Mouse (Mus musculus) embryonic facial prominence, embryonic 10.5 days (tissue): ENCODE measurements around the gene Sptbn4. TPM values are rescaled to one million over a fixed set of nuclear protein-coding genes. Genes with fewer than 3 reads are reported as not detected.

Experiments used
- DNase-seq: peaks from one replicate; pipeline ENCODE4 v3.0.0-alpha.2; 2017; ENCODE audit warnings: low spot score
- H3K27ac ChIP-seq: fragments of 300-500 bp; sonication (generic); replicated peaks from 2 replicates; pipeline ENCODE4 v1.5.1; 2016; ENCODE audit warnings: mild to moderate bottlenecking
- H3K27me3 ChIP-seq: fragments of 300-500 bp; sonication (generic); replicated peaks from 2 replicates; pipeline ENCODE4 v1.6.1; 2016; ENCODE audit warnings: low read depth, mild to moderate bottlenecking; ENCODE audit not compliant: poor library complexity, severe bottlenecking
- H3K36me3 ChIP-seq: fragments of 300-500 bp; sonication (generic); replicated peaks from 2 replicates; pipeline ENCODE4 v1.6.1; 2016; ENCODE audit warnings: mild to moderate bottlenecking, moderate library complexity
- H3K4me1 ChIP-seq: fragments of 300-500 bp; sonication (generic); 2 replicates; pipeline ENCODE4 v1.6.1; 2016
- H3K4me3 ChIP-seq: fragments of 300-500 bp; sonication (generic); 2 replicates; pipeline ENCODE4 v1.5.1; 2016; ENCODE audit warnings: mild to moderate bottlenecking, moderate library complexity
- H3K9me3 ChIP-seq: fragments of 300-500 bp; sonication (generic); 2 replicates; pipeline ENCODE4 v1.6.1; 2016; ENCODE audit warnings: mild to moderate bottlenecking
- WGBS: fragments of 180-500 bp; shearing (Covaris S2); methylation state at CpG from one replicate; pipeline ENCODE4 v1.1.7; 2016; 5-methylcytosine and 5-hydroxymethylcytosine counted together
- polyA plus RNA-seq: library from polyadenylated mRNA; unstranded; fragments of >200 nt; fragmentation: Nextera tagmentation; extraction: Ambion mirVana; gene quantifications from 2 replicates; pipeline ENCODE4 v1.2.1, GENCODE M21; 2016

The Sptbn4 gene
- polyA plus RNA-seq, 1 experiment from 2014 or later: 0.35 TPM

DNA sequence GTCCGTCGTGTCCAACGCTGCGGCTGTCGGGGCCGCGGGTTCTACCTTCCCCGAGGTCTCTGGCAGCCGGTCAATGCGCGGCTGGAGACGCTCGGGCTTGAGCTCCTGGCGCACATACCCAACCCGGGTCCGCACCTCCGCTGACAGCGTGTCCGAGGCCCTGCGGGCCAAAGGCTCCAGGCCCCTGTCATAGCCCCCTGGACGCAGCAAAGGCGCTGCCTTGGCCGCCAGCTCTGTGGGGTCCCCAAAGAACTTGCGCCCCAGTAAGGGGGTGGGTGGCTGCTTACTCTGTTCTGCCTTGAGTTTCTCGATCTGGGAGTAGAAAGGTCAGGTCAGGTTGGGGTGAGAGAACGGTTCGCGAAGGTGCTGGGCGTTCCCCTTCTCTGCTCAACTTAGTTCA lies 83.1 kb downstream of the Sptbn4 start:
- Histone ChIP-seq H3K4me3 (peak overlapping the region; percentile 35), H3K27ac (no peak overlapping the region), H3K9me3 (peaks cover 1% of the 10 kb centered on the region; the same call in 1 of the 2 replicates), H3K36me3 (no peaks in the 10 kb centered on the region), H3K27me3 (peaks cover 81% of the 10 kb centered on the region), H3K4me1 (peaks cover 36% of the 10 kb centered on the region)
- WGBS: 3% methylated on average over 29 of the region's 29 CpGs
- DNase-seq: no peak

DNA sequence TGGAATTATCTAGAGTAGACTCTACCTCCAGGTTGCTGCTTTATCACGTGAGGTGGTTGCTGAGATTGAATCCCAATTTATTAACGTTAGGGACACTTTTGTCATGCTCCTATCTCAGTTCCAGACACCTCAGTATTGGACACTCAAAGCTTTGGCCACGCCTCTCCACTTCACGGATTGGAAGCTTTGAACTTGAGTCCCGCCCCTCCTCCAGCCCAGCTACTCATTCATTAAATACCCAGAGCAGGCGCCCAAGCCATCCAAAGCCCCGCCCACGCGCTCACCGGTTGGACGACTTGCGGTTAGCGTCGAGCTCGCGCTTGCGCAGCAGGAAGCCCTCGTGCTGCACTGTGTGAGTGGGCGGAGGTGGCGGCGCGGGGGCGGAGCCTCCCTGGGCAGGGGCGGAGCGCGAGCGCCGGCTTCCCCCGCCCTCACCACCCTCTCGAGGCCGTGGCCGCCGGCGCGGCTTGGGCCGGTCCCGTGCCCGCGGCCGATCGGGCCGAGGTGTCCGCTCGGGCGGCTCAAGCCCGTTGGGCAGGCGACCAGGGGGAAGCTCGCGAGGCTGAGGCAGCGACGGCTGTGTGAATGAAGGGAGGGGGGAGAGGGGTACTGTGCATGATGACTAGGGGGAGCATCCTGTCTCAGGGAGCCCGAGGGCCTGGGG lies 86.1 kb downstream of the Sptbn4 start:
- peak overlapping the region; percentile 59 for H3K4me3 ChIP-seq
- 0 out of 2 replicates have a peak, but pooled peaks cover 5% of the 10 kb centered on the region for H3K9me3 ChIP-seq
- under 1% methylated on average over 52 of the region's 52 CpGs for WGBS
- peak overlapping the region; percentile 63 for H3K27ac ChIP-seq
- peak; percentile 100 for DNase-seq
- H3K36me3 ChIP-seq: no peaks in the 10 kb centered on the region
- H3K4me1 ChIP-seq: peaks cover 40% of the 10 kb centered on the region
- peaks cover 73% of the 10 kb centered on the region for H3K27me3 ChIP-seq

DNA sequence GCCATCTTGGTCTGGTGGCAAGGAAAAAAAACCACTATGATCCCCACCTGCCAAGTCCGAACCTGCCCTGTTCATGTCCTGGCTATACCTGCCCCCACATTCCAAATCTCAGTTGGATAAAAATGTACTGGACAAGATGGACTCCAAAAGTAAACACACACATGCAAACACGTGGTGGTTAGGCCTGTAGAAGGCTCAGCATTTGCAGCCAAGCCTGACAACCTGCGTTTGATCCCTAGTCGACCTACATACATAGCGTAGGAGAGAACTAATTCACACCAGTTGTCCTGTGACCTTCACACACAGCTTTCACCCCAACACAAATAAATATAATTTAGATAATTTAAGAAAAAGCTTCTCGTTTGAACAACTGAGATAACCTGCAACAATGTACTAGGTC lies 86.7 kb downstream of the Sptbn4 start:
- no peak for DNase-seq
- Histone ChIP-seq H3K27me3 (peaks cover 69% of the 10 kb centered on the region), H3K27ac (no peak overlapping the region; the same call in 1 of the 2 replicates), H3K9me3 (0 out of 2 replicates have a peak, but pooled peaks cover 5% of the 10 kb centered on the region), H3K4me1 (peaks cover 43% of the 10 kb centered on the region), H3K36me3 (no peaks in the 10 kb centered on the region), H3K4me3 (peak overlapping the region; percentile 59)
- 48% methylated on average over 6 of the region's 6 CpGs for WGBS

DNA sequence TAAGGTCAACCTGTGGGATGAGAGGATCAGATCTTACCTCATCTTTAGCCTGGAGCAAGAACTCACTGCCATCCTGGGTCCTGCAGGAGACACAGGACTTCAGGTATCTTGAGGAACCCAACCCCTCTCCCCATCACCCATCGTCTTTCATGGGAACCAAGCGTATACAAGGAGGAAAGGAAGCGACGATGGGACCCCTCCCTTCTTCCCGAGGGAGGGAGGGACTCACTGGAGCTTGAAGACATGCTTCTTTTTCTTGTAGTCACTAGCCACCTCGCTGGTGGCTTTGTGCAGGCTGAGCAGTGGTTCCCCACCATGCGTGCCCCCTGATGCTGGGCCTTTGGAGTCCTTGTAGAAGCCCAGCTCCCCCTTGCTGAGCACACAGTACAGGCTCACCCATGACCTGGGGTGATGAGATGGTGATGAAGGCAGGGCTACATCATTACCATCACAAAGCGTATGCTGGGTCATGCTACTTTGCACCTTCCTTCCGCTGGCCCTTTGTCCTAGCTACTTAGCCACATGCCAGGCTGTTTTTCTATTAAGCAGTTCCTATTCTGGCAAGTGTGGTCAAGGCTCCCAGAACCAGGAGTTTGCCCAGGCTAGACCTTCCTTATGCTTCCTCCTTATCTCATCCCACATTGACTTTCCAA lies 87.7 kb downstream of the Sptbn4 start:
- Histone ChIP-seq H3K4me3 (no peak overlapping the region), H3K4me1 (peaks cover 50% of the 10 kb centered on the region), H3K27ac (no peak overlapping the region), H3K27me3 (peaks cover 60% of the 10 kb centered on the region), H3K9me3 (0 out of 2 replicates have a peak, but pooled peaks cover 5% of the 10 kb centered on the region), H3K36me3 (no peaks in the 10 kb centered on the region)
- WGBS: 86% methylated on average over 9 of the region's 9 CpGs
- DNase-seq: no peak

DNA sequence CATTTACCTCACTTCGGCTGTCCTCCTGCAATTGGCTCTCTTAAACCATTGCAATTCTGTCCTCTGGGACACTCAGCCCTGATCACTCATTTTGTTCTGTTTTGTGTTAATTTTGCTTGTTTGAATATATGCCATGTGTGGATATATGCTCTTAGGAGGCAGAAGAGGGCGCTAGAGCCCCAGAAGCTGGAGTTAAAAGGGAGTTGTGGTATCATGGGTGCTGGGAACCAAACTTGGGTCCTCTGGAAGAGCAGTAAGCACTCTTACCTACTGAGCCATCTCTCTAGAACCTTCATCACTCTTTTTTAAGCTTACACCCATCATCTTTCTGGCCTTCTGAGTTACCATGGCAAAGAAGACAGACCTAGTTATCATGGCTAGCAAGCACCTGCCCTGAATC lies 88.3 kb downstream of the Sptbn4 start:
- Histone ChIP-seq H3K4me3 (no peak overlapping the region), H3K36me3 (no peaks in the 10 kb centered on the region), H3K4me1 (peaks cover 51% of the 10 kb centered on the region), H3K27ac (no peak overlapping the region), H3K9me3 (0 out of 2 replicates have a peak, but pooled peaks cover 5% of the 10 kb centered on the region), H3K27me3 (peaks cover 53% of the 10 kb centered on the region)
- 65% methylated on average over 2 of the region's 2 CpGs for WGBS
- no peak for DNase-seq

DNA sequence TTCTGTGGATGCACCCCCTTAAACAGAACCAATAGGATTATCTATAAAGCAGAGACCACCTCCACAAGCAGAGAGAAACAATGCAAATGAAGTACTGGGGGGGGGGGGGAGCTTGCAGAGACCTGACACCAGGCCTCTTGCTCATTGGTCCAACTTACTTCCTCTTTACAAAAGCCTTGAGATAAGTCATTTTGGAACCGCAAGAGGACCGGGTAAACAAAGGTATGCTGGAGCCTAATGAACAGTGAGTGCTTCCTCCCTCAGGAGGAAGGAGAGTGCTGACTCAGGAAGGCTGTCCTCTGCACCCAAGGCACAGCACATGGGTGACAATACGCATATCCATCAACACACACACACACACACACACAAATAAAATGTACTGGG lies 89.9 kb downstream of the Sptbn4 start:
- Histone ChIP-seq H3K27me3 (peaks cover 37% of the 10 kb centered on the region), H3K36me3 (peaks cover 12% of the 10 kb centered on the region), H3K4me3 (peak overlapping the region; percentile 81), H3K9me3 (0 out of 2 replicates have a peak, but pooled peaks cover 5% of the 10 kb centered on the region), H3K4me1 (peaks cover 48% of the 10 kb centered on the region), H3K27ac (peak overlapping the region; percentile 81; the same call in 1 of the 2 replicates)
- 20% methylated on average over 3 of the region's 3 CpGs for WGBS
- DNase-seq: no peak

DNA sequence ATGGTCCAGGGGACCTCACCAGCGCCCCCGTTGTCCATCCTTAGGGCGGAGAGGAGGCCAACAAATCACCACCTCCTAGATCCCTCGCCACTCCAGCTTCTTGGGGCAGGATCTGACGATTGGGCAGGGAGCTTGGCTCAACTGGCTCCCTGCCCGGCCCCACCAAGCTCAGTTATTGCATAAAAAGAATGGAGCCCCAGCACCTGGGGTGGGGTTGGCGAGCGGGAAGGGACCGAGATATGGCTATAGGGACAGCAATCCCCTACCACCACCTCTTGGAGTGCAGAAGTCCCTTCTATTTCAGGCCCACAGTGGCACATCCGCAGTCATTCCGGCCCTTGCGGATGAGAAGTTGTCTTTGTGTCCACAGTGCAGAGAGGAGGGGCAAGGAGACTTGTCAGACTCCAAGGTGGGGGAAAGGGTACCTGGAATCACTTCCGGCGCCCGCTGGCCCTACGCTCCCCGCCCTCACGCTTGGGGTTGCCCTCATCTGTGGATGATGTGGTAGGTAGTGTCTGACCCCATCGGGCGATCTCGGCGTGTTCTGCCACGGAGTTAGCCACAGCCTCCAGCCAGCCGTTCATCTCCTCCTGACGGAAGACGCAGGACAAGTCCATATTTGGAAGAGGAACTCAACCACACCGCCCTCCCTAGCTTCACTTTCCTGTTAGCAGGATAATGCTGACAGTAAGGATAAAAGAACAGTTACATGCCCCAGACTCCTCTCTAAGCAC lies 90.5 kb downstream of the Sptbn4 start, which contains the start of gene Gm20479:
Gm20479 (minus strand) TSS at position 559 of the 734 bp plus-strand sequence.
- DNase-seq: no peak
- Histone ChIP-seq H3K4me1 (peaks cover 46% of the 10 kb centered on the region), H3K4me3 (peak within 1 kb of the TSS; percentile 81), H3K36me3 (peaks cover 17% of the 10 kb centered on the region), H3K9me3 (0 out of 2 replicates have a peak, but pooled peaks cover 5% of the 10 kb centered on the region), H3K27ac (peak within 1 kb of the TSS; percentile 81), H3K27me3 (peaks cover 31% of the 10 kb centered on the region)
- 4% methylated on average over 27 of the region's 27 CpGs for WGBS

DNA sequence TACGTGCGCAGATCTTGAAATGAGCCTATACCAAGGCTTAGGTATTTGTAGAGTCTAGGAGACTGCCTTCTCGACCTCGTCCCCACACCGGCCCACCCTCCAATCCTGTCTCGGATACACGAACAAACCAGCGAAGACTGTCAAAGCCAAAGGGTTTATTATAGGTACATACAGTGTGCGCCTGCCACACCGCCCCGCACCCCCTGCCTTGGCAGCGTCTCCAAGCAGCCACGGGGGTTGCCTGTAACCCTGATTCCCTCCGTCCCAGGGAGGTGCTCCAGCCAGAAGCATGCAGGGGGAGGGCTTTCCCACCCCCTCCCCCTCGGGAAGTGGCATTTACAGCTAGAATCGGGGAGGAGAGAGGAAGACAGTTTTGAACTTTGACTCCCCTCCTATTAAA lies 91.2 kb downstream of the Sptbn4 start:
- H3K27ac ChIP-seq: peak overlapping the region; percentile 81
- WGBS: 2% methylated on average over 16 of the region's 16 CpGs
- H3K4me1 ChIP-seq: peaks cover 39% of the 10 kb centered on the region
- peak; percentile 49 for DNase-seq
- H3K36me3 ChIP-seq: peaks cover 25% of the 10 kb centered on the region
- peak overlapping the region; percentile 81 for H3K4me3 ChIP-seq
- H3K27me3 ChIP-seq: peaks cover 28% of the 10 kb centered on the region
- H3K9me3 ChIP-seq: 0 out of 2 replicates have a peak, but pooled peaks cover 5% of the 10 kb centered on the region

DNA sequence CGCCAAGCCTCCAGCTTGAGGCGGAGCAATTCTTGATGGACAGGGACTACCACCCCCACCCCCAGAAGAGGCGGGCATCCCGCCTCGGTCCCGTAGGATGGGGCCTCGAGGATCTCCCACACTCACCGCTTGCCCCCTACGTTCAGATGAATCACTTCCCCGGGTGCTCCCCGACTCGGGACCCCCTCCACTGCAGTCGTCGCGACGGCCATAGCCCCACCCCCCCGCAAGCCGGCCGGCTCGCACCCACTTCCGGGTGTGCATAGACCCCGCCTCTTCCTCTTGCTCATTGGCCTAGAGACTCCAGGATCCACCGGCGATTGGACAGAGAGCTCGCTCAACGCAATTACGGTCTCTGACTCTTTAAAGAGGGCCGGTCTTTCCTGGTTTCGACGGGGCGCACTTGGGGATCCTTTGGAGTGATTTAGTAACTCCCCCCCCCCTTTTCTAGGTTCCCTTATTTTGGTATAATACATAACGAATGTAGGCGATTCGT lies 91.7 kb downstream of the Sptbn4 start, which contains the start of gene Shkbp1:
Shkbp1 (minus strand) TSS at position 275 of the 496 bp plus-strand sequence.
- H3K4me1 ChIP-seq: peaks cover 34% of the 10 kb centered on the region
- DNase-seq: peak; percentile 92
- H3K36me3 ChIP-seq: peaks cover 28% of the 10 kb centered on the region
- peaks cover 28% of the 10 kb centered on the region for H3K27me3 ChIP-seq
- H3K27ac ChIP-seq: peak within 1 kb of the TSS; percentile 81
- H3K9me3 ChIP-seq: 0 out of 2 replicates have a peak, but pooled peaks cover 5% of the 10 kb centered on the region
- peak within 1 kb of the TSS; percentile 81 for H3K4me3 ChIP-seq
- under 1% methylated on average over 34 of the region's 34 CpGs for WGBS

DNA sequence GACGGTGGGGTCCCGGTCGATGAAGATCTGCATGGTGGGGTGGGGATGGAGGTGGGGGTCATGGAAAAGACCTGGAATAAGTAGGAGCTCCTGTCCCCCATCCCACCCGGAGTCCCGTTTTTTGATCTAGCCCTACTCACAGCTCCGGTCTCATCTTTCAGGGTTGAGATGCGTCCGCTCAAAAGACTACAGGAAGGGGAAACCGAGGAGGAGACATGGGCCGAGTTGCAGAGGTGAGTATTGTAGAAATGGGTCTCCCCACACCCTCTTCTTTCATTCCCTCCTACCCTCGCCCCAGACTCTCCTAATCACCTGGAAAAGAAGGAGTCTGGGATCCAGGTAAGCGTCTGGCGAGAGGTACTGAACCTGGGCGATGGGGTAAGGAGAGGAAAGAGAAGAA lies 92.2 kb downstream of the Sptbn4 start:
- DNase-seq: no peak

DNA sequence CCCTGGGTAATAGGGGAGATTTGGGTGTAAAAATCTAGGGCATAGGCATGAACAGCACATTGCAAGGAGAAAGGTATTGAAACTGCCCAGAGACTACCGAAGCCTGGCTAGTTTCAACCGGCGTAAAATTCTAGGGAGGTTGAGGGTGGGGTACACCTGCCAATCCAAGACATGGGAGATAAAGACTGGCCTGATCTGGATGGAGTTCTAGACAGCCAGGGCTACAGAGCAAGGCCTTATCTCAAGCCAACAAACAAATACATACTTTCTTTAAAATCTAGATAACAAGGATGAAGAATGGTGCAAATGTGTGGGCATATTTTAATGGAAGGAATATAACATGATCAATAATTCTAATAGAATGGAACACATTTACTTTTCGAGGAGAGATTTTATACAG lies 92.7 kb downstream of the Sptbn4 start:
- WGBS: 55% methylated on average over 4 of the region's 4 CpGs
- no peak for DNase-seq

More for the DNA sequence above, 92.2 kb downstream of the Sptbn4 start:
- Histone ChIP-seq H3K36me3 (peaks cover 33% of the 10 kb centered on the region), H3K9me3 (0 out of 2 replicates have a peak, but pooled peaks cover 5% of the 10 kb centered on the region), H3K27ac (peak overlapping the region; percentile 81), H3K4me3 (peak overlapping the region; percentile 81), H3K27me3 (peaks cover 28% of the 10 kb centered on the region), H3K4me1 (peaks cover 31% of the 10 kb centered on the region)
- WGBS: 6% methylated on average over 14 of the region's 14 CpGs

DNA sequence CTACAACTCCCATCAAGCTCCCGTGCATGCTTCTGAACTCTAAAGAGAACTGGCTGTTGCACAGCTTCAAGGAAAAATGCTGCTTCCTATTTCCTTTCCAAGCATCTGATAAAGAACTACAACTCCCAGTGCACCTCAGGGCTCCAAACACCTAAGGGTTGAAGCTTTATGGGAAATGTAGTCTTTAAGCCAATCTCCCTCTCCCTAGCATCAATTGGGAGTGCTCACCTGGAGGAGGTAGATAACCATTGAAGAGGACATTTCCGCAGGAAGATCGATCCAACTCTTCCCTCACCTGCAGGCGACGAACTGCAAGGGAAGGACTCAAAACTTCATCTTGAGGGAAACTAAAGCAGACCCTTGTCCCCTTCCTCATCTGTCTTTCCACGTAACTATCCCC lies 93.3 kb downstream of the Sptbn4 start:
- Histone ChIP-seq H3K9me3 (0 out of 2 replicates have a peak, but pooled peaks cover 1% of the 10 kb centered on the region), H3K4me1 (peaks cover 31% of the 10 kb centered on the region), H3K27ac (no peak overlapping the region), H3K27me3 (peaks cover 24% of the 10 kb centered on the region), H3K4me3 (peak overlapping the region; percentile 81), H3K36me3 (peaks cover 44% of the 10 kb centered on the region)
- 20% methylated on average over 6 of the region's 6 CpGs for WGBS
- no peak for DNase-seq

More for the DNA sequence above, 92.7 kb downstream of the Sptbn4 start:
- 0 out of 2 replicates have a peak, but pooled peaks cover 5% of the 10 kb centered on the region for H3K9me3 ChIP-seq
- H3K27ac ChIP-seq: no peak overlapping the region
- peaks cover 31% of the 10 kb centered on the region for H3K4me1 ChIP-seq
- H3K27me3 ChIP-seq: peaks cover 28% of the 10 kb centered on the region
- H3K36me3 ChIP-seq: peaks cover 37% of the 10 kb centered on the region
- H3K4me3 ChIP-seq: peak overlapping the region; percentile 81
